Mouse (Mus musculus) frontal cortex, postnatal 10 days (tissue): ENCODE measurements at regions not wholly inside any gene's neighbourhood (a gene's known extent, or its start where the extent isn't known, plus 50 kb on each side); places are given as distances from the start of the nearest gene placed in this dataset.
A peak's percentile ranks its signal among the peaks of the same experiment; 100 is the strongest.

Source experiments
- DNase-seq, 2 experiments: peaks; one replicate each; pipeline ENCODE4 v3.0.0; 2022; ENCODE audit warnings: low spot score in 2 of 2, mixed read lengths in 1 of 2

DNA sequence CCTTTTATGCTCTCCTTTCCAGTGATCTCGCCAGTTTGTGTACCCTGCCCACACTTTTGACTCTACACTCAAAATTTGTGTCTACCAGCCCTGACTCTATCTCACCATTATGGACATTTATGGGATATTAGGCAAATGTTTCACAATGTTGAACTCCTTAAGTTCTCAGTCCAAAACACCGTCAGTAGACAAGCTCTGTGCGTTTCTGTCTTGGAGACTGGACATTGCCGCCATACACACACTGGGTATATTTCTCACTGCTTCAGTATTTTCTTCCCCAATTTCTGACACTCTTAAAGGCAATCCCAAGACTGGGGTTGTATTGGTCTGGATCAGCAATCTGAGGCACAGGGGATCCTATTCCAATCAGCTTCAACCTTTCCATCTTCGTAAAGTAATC lies 75.6 kb downstream of the Oxgr1 start:
- no peak for DNase-seq

DNA sequence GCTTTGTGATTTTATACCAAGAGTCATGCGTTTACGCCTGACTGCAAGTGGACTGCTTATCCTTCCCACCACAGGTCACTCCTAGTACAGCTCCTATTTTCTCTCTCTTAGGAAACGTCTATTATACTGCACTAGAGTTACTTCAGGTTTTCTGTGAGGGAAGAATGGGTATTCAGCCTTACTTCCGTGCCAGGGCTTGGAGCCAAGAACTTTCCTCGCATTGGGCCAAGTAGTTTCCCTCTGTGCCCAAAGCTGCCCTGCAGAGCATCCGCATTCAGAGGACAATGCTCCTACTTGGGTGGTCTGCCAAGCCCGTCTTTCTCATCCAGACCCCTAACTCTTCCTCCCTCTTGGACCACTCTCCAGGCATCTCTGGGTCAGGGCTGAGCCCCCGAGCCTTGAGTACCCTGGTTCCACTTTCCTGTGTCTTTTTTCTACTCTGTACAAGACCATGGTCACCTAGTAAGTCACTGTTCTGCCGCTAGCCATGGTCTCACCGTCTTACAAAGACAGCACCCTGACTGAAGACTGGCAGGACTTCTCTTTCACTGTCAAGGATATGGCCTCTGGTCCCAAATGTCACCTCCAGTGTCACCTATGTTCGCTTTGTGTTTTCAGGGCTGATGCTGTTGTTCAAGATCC lies 76.3 kb downstream of the Oxgr1 start:
- peak; percentile 13 to 35 for DNase-seq

DNA sequence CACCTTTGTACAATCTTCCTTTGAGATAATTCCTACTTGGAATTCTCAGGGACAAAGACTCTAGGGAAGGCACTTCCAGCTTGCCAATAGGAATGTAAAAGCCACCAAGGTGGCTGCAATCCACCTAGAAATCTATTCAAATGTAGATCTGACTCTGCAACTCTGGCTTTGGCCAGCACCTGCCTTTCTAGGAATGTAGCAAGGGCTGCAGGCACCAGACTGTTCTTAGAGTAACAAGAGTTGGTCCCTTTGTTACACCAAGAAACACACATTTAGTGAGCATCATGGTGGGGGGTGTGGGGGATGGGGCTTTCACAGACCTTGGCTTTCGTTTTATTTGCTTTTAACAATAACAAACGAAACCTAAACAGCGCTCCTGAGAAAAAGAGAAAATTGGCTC lies 78.5 kb downstream of the Oxgr1 start:
- no peak for DNase-seq

DNA sequence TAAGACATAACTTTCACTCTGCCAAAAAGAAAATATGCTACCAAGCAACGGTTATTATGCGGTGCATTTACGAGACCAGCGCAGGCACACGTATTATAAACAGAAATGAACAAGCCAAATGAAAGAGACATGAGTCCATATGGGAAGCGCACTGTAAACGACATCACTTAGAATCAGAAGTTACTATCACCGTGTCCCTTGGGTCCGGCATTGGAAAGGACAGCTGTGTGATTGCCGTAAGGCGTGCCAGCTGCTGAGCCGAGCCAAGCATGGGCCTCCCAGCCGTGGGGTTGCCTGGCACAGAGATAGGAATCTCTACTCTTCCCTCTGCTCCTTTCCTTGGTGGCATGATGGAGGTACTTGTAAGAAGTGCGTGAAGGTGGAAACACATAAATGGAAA lies 88.4 kb downstream of the Oxgr1 start:
- DNase-seq, result no peak

DNA sequence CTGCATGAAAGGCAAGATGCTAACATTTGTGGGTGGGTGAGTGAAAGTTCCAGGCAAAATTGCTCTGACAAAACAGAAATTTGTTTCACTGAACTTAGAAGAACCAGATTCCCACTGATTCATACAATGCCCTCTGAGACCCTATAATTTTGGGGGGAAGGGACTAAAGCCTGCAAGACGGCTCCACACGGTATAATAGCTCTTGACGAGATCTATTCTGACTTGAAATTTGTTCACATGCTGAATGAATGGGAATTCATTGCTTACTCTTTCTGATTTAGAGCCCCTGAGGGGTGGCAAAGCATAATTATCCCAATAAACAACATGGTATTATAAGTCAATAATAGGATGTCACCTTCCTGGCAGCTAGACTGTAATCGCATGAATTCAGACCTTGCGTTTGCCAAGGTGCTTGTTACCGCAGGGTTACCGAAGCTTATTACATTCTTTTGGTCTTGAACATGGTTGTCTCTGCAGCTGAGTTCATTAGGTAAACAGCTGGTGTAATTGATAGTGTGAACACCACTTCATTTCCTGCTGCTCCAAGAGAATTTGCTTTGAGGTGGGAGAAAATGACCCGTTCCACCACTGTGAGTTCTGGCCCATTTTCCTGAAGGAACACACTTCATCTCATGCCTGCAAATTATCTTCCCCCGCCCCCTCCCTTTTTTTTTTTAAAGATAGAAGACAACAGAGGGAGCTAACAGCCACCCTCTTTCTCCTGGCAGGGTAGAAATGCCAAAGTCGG lies 89.2 kb downstream of the Oxgr1 start:
- DNase-seq, result no peak
